Mouse (Mus musculus) adrenal gland, adult (tissue): Measurements from ENCODE around the gene Olfr857.
A peak's percentile ranks its signal among the peaks of the same experiment; 100 is the strongest.
"Not testable (repeated sequence)": the region's sequence is repeated elsewhere in the genome, so short reads cannot be mapped to it uniquely, and the experiment has no call there.

ENCODE experiments used
- DNase-seq, 2 experiments: peaks; one replicate each; pipeline ENCODE4 v3.0.0; 2022 to 2023; ENCODE audit warnings: low spot score in 1 of 2; ENCODE audit not compliant: inconsistent age in 2 of 2

The Olfr857 gene

GRCm38 (mm10) chr9:19709133-19709532, at the start of gene Olfr857:
Olfr857 (plus strand) TSS chr9:19709433.
- DNase-seq = no peak

GRCm38 (mm10) chr9:19690281-19690680, 19.0 kb upstream of the Olfr857 start:
- peak in 1 of 2 experiments; percentile 18 for DNase-seq

- DNase-seq = no peak
Observed at GRCm38 (mm10) chr9:19691426-19691825, 17.8 kb upstream of the Olfr857 start.

- DNase-seq = no peak
Observed at GRCm38 (mm10) chr9:19692430-19692829, 16.8 kb upstream of the Olfr857 start.

- DNase-seq = not testable (repeated sequence)
Observed at GRCm38 (mm10) chr9:19694285-19694684, 14.9 kb upstream of the Olfr857 start.

GRCm38 (mm10) chr9:19694898-19695379, 14.3 kb upstream of the Olfr857 start:
- DNase-seq = not testable (repeated sequence)

- DNase-seq = not testable (repeated sequence)
Observed at GRCm38 (mm10) chr9:19704546-19704945, 4.7 kb upstream of the Olfr857 start.
